Mouse (Mus musculus): ENCODE data around the gene Clba1. TPM values are rescaled to one million over a fixed set of nuclear protein-coding genes. Genes with fewer than 3 reads are reported as not detected.

Clba1 gene
- total and polyA plus RNA-seq, 3 experiments, result 15.2 to 21.4 TPM; not detected in 1

- H3K27ac ChIP-seq (ENCODE audit: control insufficient read depth, low read depth, low read length), result peak overlapping the region; percentile 21
- TF ChIP-seq RCOR1 (IDR thresholded peaks at IDR 0.05; ENCODE audit: low read depth, low read length) (0 out of 2 replicates have a peak, but pooled peaks have one; percentile 49), CTCF (IDR thresholded peaks at IDR 0.05 in 2 of 3, conservative IDR thresholded peaks at IDR 0.05 in 1 of 3; ENCODE audit: control insufficient read depth in 1 of 3, insufficient read depth in 1 of 3, low read depth in 2 of 3, low read length in 3 of 3, poor library complexity in 1 of 3, severe bottlenecking in 1 of 3) (no peak), MAX (IDR thresholded peaks at IDR 0.05; ENCODE audit: low read length) (no peak), UBTF (IDR thresholded peaks at IDR 0.05; ENCODE audit: borderline replicate concordance, insufficient read depth, low read depth, low read length) (no peak), POLR2A (IDR thresholded peaks at IDR 0.05; ENCODE audit: control insufficient read depth in 1 of 2, insufficient read depth in 1 of 2, low read depth in 1 of 2, low read length in 2 of 2, poor library complexity in 1 of 2) (peak in 1 of 2 experiments; percentile 57; a peak in 2 of 4 replicates), E2F4 (IDR thresholded peaks at IDR 0.05; ENCODE audit: borderline replicate concordance, low read depth, low read length) (no peak), MYB (IDR thresholded peaks at IDR 0.05; ENCODE audit: low read depth, low read length) (no peak), MAFK (IDR thresholded peaks at IDR 0.05; ENCODE audit: borderline replicate concordance, low read depth, low read length) (no peak), JUND (IDR thresholded peaks at IDR 0.05; ENCODE audit: low read depth, low read length) (no peak), ELF1 (IDR thresholded peaks at IDR 0.05; ENCODE audit: low read depth, low read length) (peak; percentile 55; the same call in 1 of the 2 replicates), SMC3 (IDR thresholded peaks at IDR 0.05; ENCODE audit: low read depth, low read length) (0 out of 2 replicates have a peak, but pooled peaks have one; percentile 6), RAD21 (IDR thresholded peaks at IDR 0.05; ENCODE audit: low read depth, low read length) (no peak), MXI1 (IDR thresholded peaks at IDR 0.05; ENCODE audit: low read depth, low read length) (no peak), TCF12 (IDR thresholded peaks at IDR 0.05; ENCODE audit: low read depth, low read length) (no peak), ZC3H11A (IDR thresholded peaks at IDR 0.05; ENCODE audit: low read depth, low read length) (no peak; the same call in 1 of the 2 replicates), MAZ (IDR thresholded peaks at IDR 0.05; ENCODE audit: low read depth, low read length) (no peak), SIN3A (IDR thresholded peaks at IDR 0.05; ENCODE audit: low read length) (peak; percentile 53; the same call in 1 of the 2 replicates), POLR2AphosphoS5 (IDR thresholded peaks at IDR 0.05; ENCODE audit: borderline replicate concordance, low read depth, low read length) (no peak), MEF2A (IDR thresholded peaks at IDR 0.05; ENCODE audit: extremely low read depth, insufficient replicate concordance, low read depth, low read length, poor library complexity, severe bottlenecking) (no peak), CHD2 (IDR thresholded peaks at IDR 0.05; ENCODE audit: low read length) (no peak), NRF1 (IDR thresholded peaks at IDR 0.05; ENCODE audit: insufficient read depth, low read depth, low read length, poor library complexity, severe bottlenecking) (no peak), CHD1 (IDR thresholded peaks at IDR 0.05; ENCODE audit: low read depth, low read length) (no peak), KAT2A (conservative IDR thresholded peaks at IDR 0.05; ENCODE audit: low read depth, low read length) (no peak), GATA1 (IDR thresholded peaks at IDR 0.05; ENCODE audit: low read depth, low read length) (peak; percentile 6; the same call in 1 of the 2 replicates), USF2 (IDR thresholded peaks at IDR 0.05; ENCODE audit: borderline replicate concordance in 1 of 2, insufficient read depth in 1 of 2, low read depth in 1 of 2, low read length in 2 of 2) (no peak), MYC (IDR thresholded peaks at IDR 0.05; ENCODE audit: low read depth, low read length) (no peak), POLR2AphosphoS2 (IDR thresholded peaks at IDR 0.05; ENCODE audit: low read length) (no peak), TAL1 (IDR thresholded peaks at IDR 0.05; ENCODE audit: low read length) (no peak), GABPA (IDR thresholded peaks at IDR 0.05; ENCODE audit: low read depth, low read length) (no peak), EP300 (IDR thresholded peaks at IDR 0.05; ENCODE audit: low read depth in 1 of 2, low read length in 2 of 2) (peak in 1 of 2 experiments; percentile 62; a peak in 3 of 4 replicates), HCFC1 (IDR thresholded peaks at IDR 0.05; ENCODE audit: low read depth, low read length) (peak; percentile 62), BHLHE40 (IDR thresholded peaks at IDR 0.05; ENCODE audit: borderline replicate concordance, low read depth, low read length) (no peak), NELFE (IDR thresholded peaks at IDR 0.05; ENCODE audit: low read depth, low read length) (peak; percentile 59), ETS1 (IDR thresholded peaks at IDR 0.05; ENCODE audit: low read depth, low read length) (peak; percentile 37; the same call in 1 of the 2 replicates), ZMIZ1 (IDR thresholded peaks at IDR 0.05; ENCODE audit: low read depth, low read length) (peak; percentile 62), USF1 (IDR thresholded peaks at IDR 0.05; ENCODE audit: low read depth, low read length) (no peak), TBP (IDR thresholded peaks at IDR 0.05; ENCODE audit: low read depth, low read length) (peak; percentile 63)
These were observed 56.1 kb downstream of the Clba1 start for GRCm38 (mm10) chr12:112864804-112865203.

More at GRCm38 (mm10) chr12:112864804-112865203, 56.1 kb downstream of the Clba1 start:
- Histone ChIP-seq H3K4me1 (ENCODE audit: control insufficient read depth in 1 of 2, insufficient read depth in 2 of 2, low read length in 2 of 2) (peaks cover 5 to 30% of the 10 kb centered on the region in 2 experiments), H3K4me3 (ENCODE audit: control insufficient read depth in 1 of 2, insufficient read depth in 1 of 2, low read depth in 2 of 2, low read length in 2 of 2) (no peak overlapping the region), H3K9me3 (replicated peaks; ENCODE audit: insufficient read depth, low read length) (no peaks in the 10 kb centered on the region), H3K27me3 (ENCODE audit: control insufficient read depth in 1 of 2, insufficient read depth in 2 of 2, low read length in 2 of 2) (no peaks in the 10 kb centered on the region), H3K36me3 (ENCODE audit: control insufficient read depth in 1 of 2, insufficient read depth in 2 of 2, low read length in 2 of 2) (peaks cover 0 to 5% of the 10 kb centered on the region in 2 experiments; a peak in 1 of 4 replicates), H3K9ac (ENCODE audit: control insufficient read depth, low read depth, low read length, poor library complexity, severe bottlenecking) (no peak overlapping the region), H3K79me2 (ENCODE audit: control insufficient read depth, insufficient read depth, low read length, poor library complexity) (no peaks in the 10 kb centered on the region)
- peak; percentile 93 for DNase-seq (ENCODE audit: low read depth, low spot score)

Data from MEL (cell line).